Mouse (Mus musculus): Measurements from ENCODE around the gene Rfng.

GRCm38 (mm10) chr11:120817358-120817757 lies 33.4 kb upstream of the Rfng start:
- TF ChIP-seq POLR2A (IDR thresholded peaks at IDR 0.05; ENCODE audit: low read depth, low read length) (no peak), CTCF (IDR thresholded peaks at IDR 0.05; ENCODE audit: extremely low read depth, insufficient read depth, insufficient read length, insufficient replicate concordance) (no peak)

Data from spleen, adult 2 months (tissue).